Mouse (Mus musculus) layer of hippocampus, adult 9-11 months (tissue): ENCODE results near the gene Akr1c6.
"Not testable (repeated sequence)": the region's sequence is repeated elsewhere in the genome, so short reads cannot be mapped to it uniquely, and the experiment has no call there.

Source experiments
- DNase-seq: peaks from one replicate; pipeline ENCODE4 v3.0.0; 2022

The Akr1c6 gene

GRCm38 (mm10) chr13:4434006-4434405, at the start of gene Akr1c6:
Akr1c6 (plus strand) TSS chr13:4434306.
- DNase-seq: no peak

- DNase-seq: no peak
Observed at GRCm38 (mm10) chr13:4384918-4385317, 49.2 kb upstream of the Akr1c6 start.

GRCm38 (mm10) chr13:4385541-4385940, 48.6 kb upstream of the Akr1c6 start:
- peak; percentile 12 for DNase-seq

GRCm38 (mm10) chr13:4388762-4389446, 45.2 kb upstream of the Akr1c6 start:
- no peak for DNase-seq

- DNase-seq: not testable (repeated sequence)
Observed at GRCm38 (mm10) chr13:4400360-4400759, 33.7 kb upstream of the Akr1c6 start.

GRCm38 (mm10) chr13:4400831-4401230, 33.3 kb upstream of the Akr1c6 start:
- DNase-seq: no peak

- no peak for DNase-seq
Observed at GRCm38 (mm10) chr13:4402221-4402620, 31.9 kb upstream of the Akr1c6 start.

GRCm38 (mm10) chr13:4404726-4405125, 29.4 kb upstream of the Akr1c6 start:
- no peak for DNase-seq

GRCm38 (mm10) chr13:4406771-4407170, 27.3 kb upstream of the Akr1c6 start:
- DNase-seq: no peak

GRCm38 (mm10) chr13:4428558-4428957, 5.5 kb upstream of the Akr1c6 start:
- DNase-seq: no peak

GRCm38 (mm10) chr13:4429034-4429433, 5.1 kb upstream of the Akr1c6 start:
- DNase-seq: no peak

- no peak for DNase-seq
Observed at GRCm38 (mm10) chr13:4431129-4431528, 3.0 kb upstream of the Akr1c6 start.

GRCm38 (mm10) chr13:4465641-4466040, 31.5 kb downstream of the Akr1c6 start:
- DNase-seq: no peak

GRCm38 (mm10) chr13:4467896-4468295, 33.8 kb downstream of the Akr1c6 start:
- no peak for DNase-seq
